Mouse (Mus musculus) embryonic fibroblast, embryonic 13.5 days (primary cell): ENCODE measurements around the gene Tppp2. TPM values are rescaled to one million over a fixed set of nuclear protein-coding genes. Genes with fewer than 3 reads are reported as not detected.
"Not testable (repeated sequence)": the region's sequence is repeated elsewhere in the genome, so short reads cannot be mapped to it uniquely, and the experiment has no call there.

Source experiments
- H3K27ac ChIP-seq: 2 replicates; pipeline ENCODE4 v1.5.1; 2012; ENCODE audit warnings: low read length, control low read depth, inconsistent platforms; ENCODE audit not compliant: insufficient read depth
- H3K4me1 ChIP-seq: 2 replicates; pipeline ENCODE4 v1.6.1; 2011; ENCODE audit warnings: low read length; ENCODE audit not compliant: control insufficient read depth, insufficient read depth
- H3K4me3 ChIP-seq: 2 replicates; pipeline ENCODE4 v1.5.1; 2011; ENCODE audit warnings: mild to moderate bottlenecking, control low read depth, low read length; ENCODE audit not compliant: insufficient read depth
- CTCF ChIP-seq: IDR thresholded peaks from 2 replicates; pipeline ENCODE4 v1.5.1; 2011; ENCODE audit warnings: mild to moderate bottlenecking, control low read depth, low read length, moderate library complexity, borderline replicate concordance; ENCODE audit not compliant: insufficient read depth
- POLR2A ChIP-seq: IDR thresholded peaks from 2 replicates; pipeline ENCODE4 v1.6.1; 2011; ENCODE audit warnings: low read depth, mild to moderate bottlenecking, control low read depth, low read length, moderate library complexity
- polyA plus RNA-seq: library from polyadenylated mRNA; stranded (reverse); fragments of >200 nt; gene quantifications from 2 replicates; pipeline ENCODE4 v1.2.4, GENCODE M21; 2011; ENCODE audit warnings: low read depth; ENCODE audit not compliant: missing spikeins, insufficient read length

Tppp2 gene
- polyA plus RNA-seq, 1 experiment: not detected

GRCm38 (mm10) chr14:51922910-51923309 lies 4.7 kb downstream of the Tppp2 start:
- no peak for TF ChIP-seq CTCF
- no peak for TF ChIP-seq POLR2A
- Histone ChIP-seq H3K4me1 (no peaks in the 10 kb centered on the region), H3K27ac (no peak overlapping the region), H3K4me3 (no peak overlapping the region)

GRCm38 (mm10) chr14:51923492-51923891 lies 5.3 kb downstream of the Tppp2 start:
- TF ChIP-seq CTCF (no peak), POLR2A (no peak)
- no peaks in the 10 kb centered on the region for H3K4me1 ChIP-seq
- no peak overlapping the region for H3K27ac ChIP-seq
- H3K4me3 ChIP-seq: no peak overlapping the region

GRCm38 (mm10) chr14:51926930-51927329 lies 8.7 kb downstream of the Tppp2 start:
- not testable (repeated sequence) for H3K4me3 ChIP-seq, H3K27ac ChIP-seq, H3K4me1 ChIP-seq

- Histone ChIP-seq H3K27ac (no peak overlapping the region), H3K4me1 (peaks cover 7% of the 10 kb centered on the region), H3K4me3 (no peak overlapping the region)
- TF ChIP-seq POLR2A: no peak
These were observed 11.2 kb downstream of the Tppp2 start for GRCm38 (mm10) chr14:51929309-51929943.

- Histone ChIP-seq H3K27ac (no peak overlapping the region), H3K4me1 (peaks cover 7% of the 10 kb centered on the region), H3K4me3 (no peak overlapping the region)
- no peak for TF ChIP-seq CTCF
- TF ChIP-seq POLR2A: no peak
These were observed 11.7 kb downstream of the Tppp2 start for GRCm38 (mm10) chr14:51929968-51930367.

GRCm38 (mm10) chr14:51930824-51931223 lies 12.6 kb downstream of the Tppp2 start:
- TF ChIP-seq POLR2A: no peak
- TF ChIP-seq CTCF: no peak; the same call in 1 of the 2 replicates
- Histone ChIP-seq H3K4me1 (peaks cover 7% of the 10 kb centered on the region), H3K4me3 (no peak overlapping the region), H3K27ac (no peak overlapping the region)

GRCm38 (mm10) chr14:51932092-51933020 lies 14.1 kb downstream of the Tppp2 start:
- no peak for TF ChIP-seq POLR2A
- no peak for TF ChIP-seq CTCF
- Histone ChIP-seq H3K4me1 (peaks cover 7% of the 10 kb centered on the region), H3K4me3 (no peak overlapping the region), H3K27ac (peak overlapping the region; percentile 38)

GRCm38 (mm10) chr14:51939005-51939404 lies 20.8 kb downstream of the Tppp2 start:
- no peak overlapping the region for H3K4me3 ChIP-seq
- H3K4me1 ChIP-seq: peaks cover 4% of the 10 kb centered on the region
- TF ChIP-seq POLR2A: no peak
- no peak for TF ChIP-seq CTCF
- H3K27ac ChIP-seq: no peak overlapping the region

- Histone ChIP-seq H3K4me1 (peaks cover 4% of the 10 kb centered on the region), H3K4me3 (no peak overlapping the region), H3K27ac (no peak overlapping the region)
- no peak for TF ChIP-seq CTCF
These were observed 22.8 kb downstream of the Tppp2 start for GRCm38 (mm10) chr14:51940944-51941560.

GRCm38 (mm10) chr14:51941577-51941976 lies 23.4 kb downstream of the Tppp2 start:
- Histone ChIP-seq H3K4me1 (peaks cover 4% of the 10 kb centered on the region), H3K27ac (no peak overlapping the region), H3K4me3 (no peak overlapping the region)
- no peak for TF ChIP-seq POLR2A
- no peak for TF ChIP-seq CTCF
